Mouse (Mus musculus) heart, embryonic 11.5 days (tissue): ENCODE measurements at regions not wholly inside any gene's neighbourhood (a gene's known extent, or its start where the extent isn't known, plus 50 kb on each side); places are given as distances from the start of the nearest gene placed in this dataset.

Source experiments
- ATAC-seq: fragments of 200-750 bp; cut with Nextera tagmentation; replicated peaks from 2 replicates; pipeline ENCODE4 v1.8.0; 2017; ENCODE audit warnings: moderate library complexity; ENCODE audit not compliant: insufficient number of reproducible peaks, low FRiP score, low TSS enrichment
- H3K27ac ChIP-seq: fragments of 300-500 bp; sonication (generic); 2 replicates; pipeline ENCODE4 v1.5.1; 2014; ENCODE audit warnings: mild to moderate bottlenecking, low read depth, low read length
- H3K27me3 ChIP-seq: fragments of 300-500 bp; sonication (generic); 2 replicates; pipeline ENCODE4 v1.6.1; 2014; ENCODE audit warnings: mild to moderate bottlenecking, low read length, mixed read lengths; ENCODE audit not compliant: control insufficient read depth, insufficient read depth
- H3K36me3 ChIP-seq: fragments of 300-500 bp; sonication (generic); 2 replicates; pipeline ENCODE4 v1.6.1; 2014; ENCODE audit warnings: mild to moderate bottlenecking, low read length, moderate library complexity, mixed read lengths; ENCODE audit not compliant: control insufficient read depth, insufficient read depth
- H3K4me1 ChIP-seq: fragments of 300-500 bp; sonication (generic); 2 replicates; pipeline ENCODE4 v1.6.1; 2014; ENCODE audit warnings: low read length; ENCODE audit not compliant: control insufficient read depth, insufficient read depth
- H3K4me2 ChIP-seq: fragments of 300-500 bp; sonication (generic); 2 replicates; pipeline ENCODE4 v1.6.1; 2014; ENCODE audit warnings: mild to moderate bottlenecking, moderate library complexity
- H3K4me3 ChIP-seq: fragments of 300-500 bp; sonication (generic); 2 replicates; pipeline ENCODE4 v1.5.1; 2014; ENCODE audit warnings: low read depth, low read length
- H3K9ac ChIP-seq: fragments of 300-500 bp; sonication (generic); 2 replicates; pipeline ENCODE4 v1.6.1; 2014; ENCODE audit warnings: mild to moderate bottlenecking, low read depth, low read length, moderate library complexity
- H3K9me3 ChIP-seq: fragments of 300-500 bp; sonication (generic); replicated peaks from 2 replicates; pipeline ENCODE4 v1.6.1; 2016; ENCODE audit warnings: low read length; ENCODE audit not compliant: control insufficient read depth
- WGBS: fragments of 180-500 bp; shearing (Covaris S2); extraction: QIAGEN DNeasy Blood & Tissue Kit; methylation state at CpG from one replicate; pipeline ENCODE4 v1.1.7; 2014; ENCODE audit not compliant: insufficient replicate concordance; 5-methylcytosine and 5-hydroxymethylcytosine counted together

DNA sequence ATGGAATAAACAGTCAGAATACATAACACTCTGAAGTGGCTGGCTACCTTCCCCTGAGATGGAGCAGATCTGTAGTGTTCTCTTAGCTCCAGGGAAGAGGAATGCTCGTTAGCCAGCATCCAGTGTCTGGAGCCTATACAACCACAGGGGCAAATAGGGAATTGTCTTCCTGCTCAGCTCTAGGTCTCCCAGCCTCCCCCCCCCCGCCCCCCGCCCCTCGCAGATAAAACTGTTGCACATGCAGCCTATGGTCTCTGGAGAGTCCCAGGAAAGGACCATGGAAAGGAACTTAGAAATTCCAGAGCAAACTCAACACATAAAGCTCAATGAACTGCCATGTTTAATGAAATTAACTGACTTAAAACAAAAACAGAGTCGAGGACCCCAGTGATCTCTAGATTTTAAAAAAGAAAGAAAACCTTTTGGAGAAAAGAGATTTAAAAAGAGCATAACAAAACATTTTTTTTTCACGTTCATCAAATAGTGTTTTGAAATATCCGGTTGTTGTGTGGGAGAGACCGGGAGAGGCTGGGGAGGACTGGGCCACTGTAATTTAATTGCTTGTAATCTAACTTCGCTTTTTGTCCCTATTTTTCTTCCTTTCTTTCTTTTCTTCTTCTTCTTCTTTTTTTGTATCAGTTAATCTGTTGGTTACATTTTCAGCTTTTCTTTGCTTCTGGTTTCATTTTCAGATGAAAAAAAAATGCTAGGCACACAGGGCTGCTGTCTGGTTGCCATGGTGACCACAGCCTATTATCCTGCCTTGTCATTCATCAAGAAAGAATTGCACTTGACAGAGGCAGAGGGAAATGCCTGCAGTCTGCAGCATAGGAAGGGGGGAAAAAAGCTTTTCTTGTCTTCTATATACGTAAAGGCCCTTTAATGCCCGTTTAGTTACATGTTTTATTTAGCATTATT, 450.3 kb upstream of the Ubash3b start:
- WGBS, result 42% methylated on average over 11 of the region's 11 CpGs
- Histone ChIP-seq H3K4me3 (no peak overlapping the region; the same call in 1 of the 2 replicates), H3K27me3 (no peaks in the 10 kb centered on the region), H3K36me3 (no peaks in the 10 kb centered on the region), H3K27ac (peak overlapping the region; percentile 57), H3K4me2 (peak overlapping the region; percentile 46; the same call in 1 of the 2 replicates), H3K4me1 (peaks cover 12% of the 10 kb centered on the region; the same call in 1 of the 2 replicates), H3K9ac (no peak overlapping the region; the same call in 1 of the 2 replicates), H3K9me3 (no peaks in the 10 kb centered on the region)
- ATAC-seq, result no peak

GRCm38 (mm10) chr9:41610347-41610746, 448.9 kb upstream of the Ubash3b start:
- H3K27ac ChIP-seq, result no peak overlapping the region
- peaks cover 12% of the 10 kb centered on the region; the same call in 1 of the 2 replicates for H3K4me1 ChIP-seq

GRCm38 (mm10) chr9:41606136-41606535, 444.6 kb upstream of the Ubash3b start:
- WGBS, result 71% methylated on average over 1 of the region's 1 CpGs
- no peaks in the 10 kb centered on the region for H3K27me3 ChIP-seq

More at GRCm38 (mm10) chr9:41610347-41610746, 448.9 kb upstream of the Ubash3b start:
- Histone ChIP-seq H3K9ac (no peak overlapping the region), H3K4me3 (no peak overlapping the region), H3K36me3 (no peaks in the 10 kb centered on the region), H3K9me3 (no peaks in the 10 kb centered on the region), H3K27me3 (no peaks in the 10 kb centered on the region), H3K4me2 (no peak overlapping the region)
- no peak for ATAC-seq
- 57% methylated on average over 4 of the region's 4 CpGs for WGBS

GRCm38 (mm10) chr9:41604916-41605315, 443.4 kb upstream of the Ubash3b start:
- Histone ChIP-seq H3K27me3 (no peaks in the 10 kb centered on the region), H3K9ac (no peak overlapping the region), H3K4me3 (no peak overlapping the region), H3K36me3 (no peaks in the 10 kb centered on the region), H3K4me1 (peaks cover 8% of the 10 kb centered on the region), H3K4me2 (no peak overlapping the region), H3K27ac (no peak overlapping the region), H3K9me3 (no peaks in the 10 kb centered on the region)
- ATAC-seq, result no peak
- WGBS, result 60% methylated on average over 1 of the region's 1 CpGs

More at GRCm38 (mm10) chr9:41606136-41606535, 444.6 kb upstream of the Ubash3b start:
- Histone ChIP-seq H3K4me2 (no peak overlapping the region), H3K27ac (no peak overlapping the region), H3K9me3 (no peaks in the 10 kb centered on the region), H3K4me1 (peaks cover 3% of the 10 kb centered on the region; the same call in 1 of the 2 replicates), H3K9ac (no peak overlapping the region), H3K36me3 (no peaks in the 10 kb centered on the region), H3K4me3 (no peak overlapping the region)
- ATAC-seq, result no peak

GRCm38 (mm10) chr9:41600778-41601177, 439.3 kb upstream of the Ubash3b start:
- WGBS, result 44% methylated on average over 3 of the region's 3 CpGs
- H3K4me1 ChIP-seq, result peaks cover 10% of the 10 kb centered on the region
- no peaks in the 10 kb centered on the region for H3K36me3 ChIP-seq
- no peaks in the 10 kb centered on the region for H3K27me3 ChIP-seq
- no peak overlapping the region for H3K9ac ChIP-seq
- no peaks in the 10 kb centered on the region for H3K9me3 ChIP-seq
- H3K4me2 ChIP-seq, result no peak overlapping the region
- ATAC-seq, result no peak
- no peak overlapping the region for H3K4me3 ChIP-seq
- H3K27ac ChIP-seq, result 0 out of 2 replicates have a peak overlapping the region, but pooled peaks have one; percentile 22

DNA sequence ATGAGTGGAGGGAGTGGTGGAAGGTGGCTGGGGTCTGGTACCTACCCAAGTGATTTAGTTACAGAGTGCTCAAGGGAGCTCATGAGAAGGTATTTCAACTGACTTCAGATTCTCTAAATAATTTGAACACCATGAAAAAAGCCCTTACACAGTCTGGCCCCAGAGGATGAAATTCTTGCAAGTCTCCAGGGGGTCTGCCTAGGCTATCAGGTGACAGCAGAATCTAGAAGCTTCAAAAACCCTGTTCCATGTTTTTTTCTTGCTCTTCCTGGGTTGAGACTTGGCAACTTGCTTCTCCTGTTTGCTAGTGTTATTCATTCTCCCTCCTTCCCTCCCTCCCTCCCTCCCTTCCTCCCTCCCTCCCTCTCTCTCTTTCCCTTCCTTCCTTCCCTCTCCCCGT, 438.4 kb upstream of the Ubash3b start:
- Histone ChIP-seq H3K4me2 (no peak overlapping the region), H3K27ac (no peak overlapping the region), H3K4me3 (no peak overlapping the region), H3K9me3 (no peaks in the 10 kb centered on the region), H3K36me3 (no peaks in the 10 kb centered on the region), H3K9ac (no peak overlapping the region), H3K27me3 (no peaks in the 10 kb centered on the region), H3K4me1 (peaks cover 10% of the 10 kb centered on the region)
- ATAC-seq, result no peak
- 44% methylated on average over 1 of the region's 1 CpGs for WGBS

GRCm38 (mm10) chr9:41595749-41596148, 434.3 kb upstream of the Ubash3b start:
- Histone ChIP-seq H3K27ac (peak overlapping the region; percentile 54; the same call in 1 of the 2 replicates), H3K9ac (no peak overlapping the region), H3K36me3 (peaks cover 8% of the 10 kb centered on the region; the same call in 1 of the 2 replicates), H3K4me1 (peaks cover 8% of the 10 kb centered on the region), H3K4me2 (no peak overlapping the region; the same call in 1 of the 2 replicates), H3K27me3 (no peaks in the 10 kb centered on the region), H3K4me3 (no peak overlapping the region), H3K9me3 (no peaks in the 10 kb centered on the region)
- ATAC-seq, result no peak
- 45% methylated on average over 5 of the region's 5 CpGs for WGBS

- Histone ChIP-seq H3K4me1 (0 out of 2 replicates have a peak, but pooled peaks cover 2% of the 10 kb centered on the region), H3K9me3 (no peaks in the 10 kb centered on the region), H3K4me2 (no peak overlapping the region), H3K36me3 (peaks cover 18% of the 10 kb centered on the region), H3K9ac (no peak overlapping the region), H3K27me3 (no peaks in the 10 kb centered on the region), H3K27ac (no peak overlapping the region), H3K4me3 (no peak overlapping the region)
- no peak for ATAC-seq
- 84% methylated on average over 7 of the region's 7 CpGs for WGBS
Measured at GRCm38 (mm10) chr9:41593998-41594397, 432.5 kb upstream of the Ubash3b start.
